12 mouse cellular contexts compared by ENCODE assay signal in the genomic region with DNA sequence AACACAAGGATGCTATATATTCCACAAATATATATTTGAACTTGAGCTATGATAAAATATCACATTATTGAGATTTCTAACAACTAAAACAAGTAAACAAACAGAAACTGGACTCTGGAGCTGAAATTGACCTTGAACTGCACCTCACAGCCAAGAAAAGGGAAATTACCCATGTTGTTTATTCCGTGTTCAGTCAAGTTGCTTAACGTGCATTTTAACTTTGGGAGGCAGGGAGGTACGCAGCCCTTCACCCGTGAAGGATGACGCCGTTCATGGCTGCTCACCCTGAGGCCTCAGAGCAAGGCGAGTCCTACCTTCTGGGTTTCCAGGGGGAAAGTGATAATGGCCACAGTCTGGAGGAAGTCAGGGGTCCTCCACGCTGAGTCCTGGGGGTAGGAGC.
"Had no signal": no experiment of that assay in that cellular context is flagged by ENCODE, and none has a peak within 500 bp of the region (broad histone marks: within the 10 kb centered on the region; RNA-seq: fewer than 3 reads in every experiment).

No protein-coding gene starts in this region.

- H3K4me2 ChIP-seq: limb, embryonic 12.5 days; liver, embryonic 15.5 days; midbrain, embryonic 15.5 days; neural tube, embryonic 12.5 days had no signal

- ATAC-seq: intestine, embryonic 16.5 days; lung, postnatal 0 days; midbrain, embryonic 15.5 days had no signal

- H3K9ac ChIP-seq: limb, embryonic 12.5 days; liver, embryonic 15.5 days; midbrain, embryonic 15.5 days; neural tube, embryonic 12.5 days had no signal

- H3K9me3 ChIP-seq: limb, embryonic 12.5 days; liver, embryonic 15.5 days; midbrain, embryonic 10.5 days; midbrain, embryonic 15.5 days; neural tube, embryonic 12.5 days had no signal

- H3K4me1 ChIP-seq: limb, embryonic 12.5 days; liver, embryonic 15.5 days; midbrain, embryonic 10.5 days; neural tube, embryonic 12.5 days had no signal

- H3K27ac ChIP-seq: limb, embryonic 12.5 days; liver, embryonic 15.5 days; midbrain, embryonic 10.5 days; midbrain, embryonic 15.5 days; neural tube, embryonic 12.5 days; stomach, postnatal 0 days had no signal

- H3K36me3 ChIP-seq: limb, embryonic 12.5 days; liver, embryonic 15.5 days; midbrain, embryonic 10.5 days; midbrain, embryonic 15.5 days; neural tube, embryonic 12.5 days had no signal

- H3K4me3 ChIP-seq: limb, embryonic 12.5 days; liver, embryonic 15.5 days; midbrain, embryonic 10.5 days; midbrain, embryonic 15.5 days; neural tube, embryonic 12.5 days had no signal

- H3K27me3 ChIP-seq: liver, embryonic 15.5 days; midbrain, embryonic 15.5 days; neural tube, embryonic 12.5 days had no signal

- DNase-seq: liver; lung, adult 2 months; lung, postnatal 36 days; thymus, postnatal 4 days had no signal
